Mouse (Mus musculus): ENCODE data around the gene Ephb4.

Gene Ephb4

GRCm38 (mm10) chr5:137335066-137335465 is 14.8 kb upstream of the Ephb4 start:
- in situ Hi-C loops (cut with MboI) = no loop called here

- in situ Hi-C loops (cut with MboI) = no loop called here
These were observed 12.7 kb upstream of the Ephb4 start for GRCm38 (mm10) chr5:137337190-137337589.

GRCm38 (mm10) chr5:137338256-137338655 is 11.7 kb upstream of the Ephb4 start:
- in situ Hi-C loops (cut with MboI) = no loop called here

- in situ Hi-C loops (cut with MboI) = no loop called here
These were observed 11.1 kb upstream of the Ephb4 start for GRCm38 (mm10) chr5:137338663-137339289.

GRCm38 (mm10) chr5:137339290-137339979 is 10.5 kb upstream of the Ephb4 start:
- in situ Hi-C loops (cut with MboI) = no loop called here

- in situ Hi-C loops (cut with MboI) = no loop called here
These were observed 9.7 kb upstream of the Ephb4 start for GRCm38 (mm10) chr5:137340222-137340621.

GRCm38 (mm10) chr5:137342407-137343012 is 7.4 kb upstream of the Ephb4 start:
- in situ Hi-C loops (cut with MboI) = no loop called here

GRCm38 (mm10) chr5:137343412-137343811 is 6.5 kb upstream of the Ephb4 start:
- in situ Hi-C loops (cut with MboI) = no loop called here

GRCm38 (mm10) chr5:137343869-137344268 is 6.0 kb upstream of the Ephb4 start:
- in situ Hi-C loops (cut with MboI) = no loop called here

- in situ Hi-C loops (cut with MboI) = no loop called here
These were observed 4.1 kb upstream of the Ephb4 start for GRCm38 (mm10) chr5:137345821-137346220.

- in situ Hi-C loops (cut with MboI) = no loop called here
These were observed 3.5 kb upstream of the Ephb4 start for GRCm38 (mm10) chr5:137346388-137346787.

GRCm38 (mm10) chr5:137346983-137347382 is 2.9 kb upstream of the Ephb4 start:
- in situ Hi-C loops (cut with MboI) = no loop called here

GRCm38 (mm10) chr5:137347856-137348255 is 2.1 kb upstream of the Ephb4 start:
- in situ Hi-C loops (cut with MboI) = no loop called here

GRCm38 (mm10) chr5:137348482-137349383 is 1.2 kb upstream of the Ephb4 start:
- in situ Hi-C loops (cut with MboI) = no loop called here

- in situ Hi-C loops (cut with MboI) = no loop called here
These were observed 522 bp downstream of the Ephb4 start for GRCm38 (mm10) chr5:137350205-137351057.

GRCm38 (mm10) chr5:137351058-137351380 is 1.1 kb downstream of the Ephb4 start:
- in situ Hi-C loops (cut with MboI) = no loop called here

- in situ Hi-C loops (cut with MboI) = no loop called here
These were observed 1.5 kb downstream of the Ephb4 start for GRCm38 (mm10) chr5:137351394-137351793.

GRCm38 (mm10) chr5:137352011-137352975 is 2.4 kb downstream of the Ephb4 start:
- in situ Hi-C loops (cut with MboI) = no loop called here

- in situ Hi-C loops (cut with MboI) = no loop called here
These were observed 4.2 kb downstream of the Ephb4 start for GRCm38 (mm10) chr5:137354091-137354490.

- in situ Hi-C loops (cut with MboI) = no loop called here
These were observed 8.5 kb downstream of the Ephb4 start for GRCm38 (mm10) chr5:137358382-137358781.

Data from mature B cell (primary cell).